Mouse (Mus musculus) neural tube, embryonic 11.5 days (tissue): ENCODE results near the gene Itga1. TPM values are rescaled to one million over a fixed set of nuclear protein-coding genes. Genes with fewer than 3 reads are reported as not detected.
A peak's percentile ranks its signal among the peaks of the same experiment; 100 is the strongest.

Experiments
- ATAC-seq: fragments of 200-750 bp; cut with Nextera tagmentation; 2 replicates; pipeline ENCODE4 v1.8.0; 2017; ENCODE audit warnings: moderate number of reproducible peaks, mild to moderate bottlenecking, moderate TSS enrichment, moderate library complexity; ENCODE audit not compliant: insufficient read depth, low FRiP score, low TSS enrichment
- DNase-seq: peaks from one replicate; pipeline ENCODE4 v3.0.0-alpha.2; 2015; ENCODE audit warnings: low spot score
- H3K27ac ChIP-seq: fragments of 300-500 bp; sonication (generic); 2 replicates; pipeline ENCODE4 v1.5.1; 2014; ENCODE audit warnings: low read depth, mild to moderate bottlenecking, low read length
- H3K27me3 ChIP-seq: fragments of 300-500 bp; sonication (generic); 2 replicates; pipeline ENCODE4 v1.6.1; 2014; ENCODE audit warnings: mild to moderate bottlenecking, low read length, mixed read lengths; ENCODE audit not compliant: control insufficient read depth, insufficient read depth
- H3K36me3 ChIP-seq: fragments of 300-500 bp; sonication (generic); 2 replicates; pipeline ENCODE4 v1.6.1; 2014; ENCODE audit warnings: mild to moderate bottlenecking, low read length, moderate library complexity, mixed read lengths; ENCODE audit not compliant: control insufficient read depth, insufficient read depth
- H3K4me1 ChIP-seq: fragments of 300-500 bp; sonication (generic); 2 replicates; pipeline ENCODE4 v1.6.1; 2014; ENCODE audit warnings: low read length, mixed read lengths; ENCODE audit not compliant: control insufficient read depth, insufficient read depth
- H3K4me2 ChIP-seq: fragments of 300-500 bp; sonication (generic); 2 replicates; pipeline ENCODE4 v1.6.1; 2014; ENCODE audit warnings: low read depth, mild to moderate bottlenecking, moderate library complexity
- H3K4me3 ChIP-seq: fragments of 300-500 bp; sonication (generic); 2 replicates; pipeline ENCODE4 v1.5.1; 2014; ENCODE audit warnings: low read depth, low read length
- H3K9ac ChIP-seq: fragments of 300-500 bp; sonication (generic); 2 replicates; pipeline ENCODE4 v1.6.1; 2014; ENCODE audit warnings: mild to moderate bottlenecking, low read length
- H3K9me3 ChIP-seq: fragments of 300-500 bp; sonication (generic); 2 replicates; pipeline ENCODE4 v1.6.1; 2016; ENCODE audit warnings: low read length; ENCODE audit not compliant: control insufficient read depth
- WGBS: fragments of 180-500 bp; shearing (Covaris S2); extraction: QIAGEN DNeasy Blood & Tissue Kit; methylation state at CpG from one replicate; pipeline ENCODE4 v1.1.7; 2014; 5-methylcytosine and 5-hydroxymethylcytosine counted together
- polyA plus RNA-seq: library from polyadenylated mRNA; unstranded; fragments of >200 nt; fragmentation: Nextera tagmentation; extraction: Ambion mirVana; gene quantifications from 2 replicates; pipeline ENCODE4 v1.2.1, GENCODE M21; 2014

Gene Itga1
- polyA plus RNA-seq, 1 experiment from 2014 or later: 7.8 TPM

GRCm38 (mm10) chr13:115078997-115079685 is 22.6 kb downstream of the Itga1 start:
- no peak overlapping the region for H3K27ac ChIP-seq
- H3K36me3 ChIP-seq: no peaks in the 10 kb centered on the region
- H3K9me3 ChIP-seq: no peaks in the 10 kb centered on the region
- DNase-seq (no peak), ATAC-seq (no peak)
- no peak overlapping the region for H3K9ac ChIP-seq
- no peaks in the 10 kb centered on the region for H3K27me3 ChIP-seq
- no peak overlapping the region for H3K4me3 ChIP-seq
- H3K4me1 ChIP-seq: no peaks in the 10 kb centered on the region
- no peak overlapping the region for H3K4me2 ChIP-seq
- 85% methylated on average over 6 of the region's 6 CpGs for WGBS

GRCm38 (mm10) chr13:115077346-115078134 is 24.2 kb downstream of the Itga1 start:
- Histone ChIP-seq H3K9me3 (no peaks in the 10 kb centered on the region), H3K4me3 (no peak overlapping the region), H3K36me3 (no peaks in the 10 kb centered on the region), H3K9ac (no peak overlapping the region), H3K4me1 (no peaks in the 10 kb centered on the region), H3K4me2 (no peak overlapping the region), H3K27ac (no peak overlapping the region), H3K27me3 (no peaks in the 10 kb centered on the region)
- no peak for DNase-seq
- no peak for ATAC-seq
- WGBS: 87% methylated on average over 9 of the region's 9 CpGs

GRCm38 (mm10) chr13:115072386-115072785 is 29.4 kb downstream of the Itga1 start:
- Histone ChIP-seq H3K4me2 (no peak overlapping the region), H3K27me3 (no peaks in the 10 kb centered on the region), H3K9ac (no peak overlapping the region), H3K27ac (no peak overlapping the region), H3K36me3 (no peaks in the 10 kb centered on the region), H3K9me3 (no peaks in the 10 kb centered on the region), H3K4me1 (no peaks in the 10 kb centered on the region), H3K4me3 (no peak overlapping the region)
- ATAC-seq (no peak), DNase-seq (no peak)
- 94% methylated on average over 6 of the region's 6 CpGs for WGBS

- Histone ChIP-seq H3K9me3 (no peaks in the 10 kb centered on the region), H3K9ac (no peak overlapping the region), H3K27ac (no peak overlapping the region), H3K4me1 (no peaks in the 10 kb centered on the region), H3K4me3 (no peak overlapping the region), H3K36me3 (no peaks in the 10 kb centered on the region), H3K4me2 (no peak overlapping the region), H3K27me3 (no peaks in the 10 kb centered on the region)
- 88% methylated on average over 3 of the region's 3 CpGs for WGBS
- DNase-seq: no peak
- no peak for ATAC-seq
These were observed 30.3 kb downstream of the Itga1 start for GRCm38 (mm10) chr13:115071431-115071830.

GRCm38 (mm10) chr13:115067968-115068330 is 33.8 kb downstream of the Itga1 start:
- no peak for DNase-seq
- Histone ChIP-seq H3K27ac (no peak overlapping the region), H3K9ac (no peak overlapping the region), H3K4me2 (no peak overlapping the region), H3K9me3 (no peaks in the 10 kb centered on the region), H3K36me3 (no peaks in the 10 kb centered on the region), H3K4me1 (no peaks in the 10 kb centered on the region), H3K4me3 (no peak overlapping the region), H3K27me3 (no peaks in the 10 kb centered on the region)
- WGBS: 82% methylated on average over 1 of the region's 1 CpGs
- no peak for ATAC-seq

GRCm38 (mm10) chr13:115067324-115067967 is 34.3 kb downstream of the Itga1 start:
- H3K36me3 ChIP-seq: no peaks in the 10 kb centered on the region
- H3K27me3 ChIP-seq: no peaks in the 10 kb centered on the region
- ATAC-seq (no peak), DNase-seq (no peak)
- H3K4me2 ChIP-seq: no peak overlapping the region
- H3K4me1 ChIP-seq: no peaks in the 10 kb centered on the region
- no peak overlapping the region for H3K4me3 ChIP-seq
- H3K27ac ChIP-seq: no peak overlapping the region
- H3K9me3 ChIP-seq: no peaks in the 10 kb centered on the region
- WGBS: 77% methylated on average over 4 of the region's 4 CpGs
- H3K9ac ChIP-seq: no peak overlapping the region

- ATAC-seq (no peak), DNase-seq (no peak)
- H3K4me3 ChIP-seq: no peak overlapping the region
- H3K4me1 ChIP-seq: no peaks in the 10 kb centered on the region
- H3K27me3 ChIP-seq: no peaks in the 10 kb centered on the region
- H3K27ac ChIP-seq: no peak overlapping the region
- no peak overlapping the region for H3K4me2 ChIP-seq
- H3K9me3 ChIP-seq: no peaks in the 10 kb centered on the region
- no peaks in the 10 kb centered on the region for H3K36me3 ChIP-seq
- H3K9ac ChIP-seq: no peak overlapping the region
- 86% methylated on average over 5 of the region's 5 CpGs for WGBS
These were observed 44.2 kb downstream of the Itga1 start for GRCm38 (mm10) chr13:115057555-115057954.

GRCm38 (mm10) chr13:115054783-115055182 is 47.0 kb downstream of the Itga1 start:
- Histone ChIP-seq H3K4me1 (no peaks in the 10 kb centered on the region), H3K27me3 (no peaks in the 10 kb centered on the region), H3K9me3 (no peaks in the 10 kb centered on the region), H3K4me3 (no peak overlapping the region), H3K4me2 (no peak overlapping the region), H3K36me3 (no peaks in the 10 kb centered on the region), H3K27ac (no peak overlapping the region), H3K9ac (no peak overlapping the region)
- DNase-seq: peak; percentile 47
- WGBS: 23% methylated on average over 9 of the region's 9 CpGs
- ATAC-seq: no peak; the same call in 1 of the 2 replicates
